Mouse (Mus musculus) kidney, adult 2 months (tissue): ENCODE measurements around the gene Coro7. TPM values are rescaled to one million over a fixed set of nuclear protein-coding genes. Genes with fewer than 3 reads are reported as not detected.

Source experiments
- DNase-seq: peaks from one replicate; pipeline ENCODE4 v3.0.0; 2021
- H3K27ac ChIP-seq: fragments of 200-500 bp; 2 replicates; pipeline ENCODE4 v1.5.1; 2012; ENCODE audit warnings: low read depth, low read length, control low read depth, inconsistent platforms; ENCODE audit not compliant: insufficient read depth
- H3K27me3 ChIP-seq: fragments of 200-500 bp; replicated peaks from 2 replicates; pipeline ENCODE4 v1.6.1; 2012; ENCODE audit warnings: mild to moderate bottlenecking, moderate library complexity, low read length, inconsistent platforms; ENCODE audit not compliant: control insufficient read depth, insufficient read depth
- H3K36me3 ChIP-seq: fragments of 200-500 bp; 2 replicates; pipeline ENCODE4 v1.6.1; 2012; ENCODE audit warnings: mild to moderate bottlenecking, moderate library complexity, low read length, inconsistent platforms; ENCODE audit not compliant: control insufficient read depth, insufficient read depth
- H3K4me1 ChIP-seq: fragments of 200-500 bp; 2 replicates; pipeline ENCODE4 v1.6.1; 2011; ENCODE audit warnings: low read length; ENCODE audit not compliant: control insufficient read depth, insufficient read depth
- H3K4me3 ChIP-seq: fragments of 200-500 bp; 2 replicates; pipeline ENCODE4 v1.5.1; 2011; ENCODE audit warnings: mild to moderate bottlenecking, low read depth, low read length, control low read depth; ENCODE audit not compliant: insufficient read depth
- CTCF ChIP-seq: fragments of 200-500 bp; conservative IDR thresholded peaks from 2 replicates; pipeline ENCODE4 v1.5.1; 2011; ENCODE audit warnings: low read depth, mild to moderate bottlenecking, control low read depth, low read length, moderate library complexity, mixed read lengths; ENCODE audit not compliant: insufficient read depth, insufficient read length
- POLR2A ChIP-seq: fragments of 200-500 bp; IDR thresholded peaks from one replicate; pipeline ENCODE4 v1.6.1; 2011; ENCODE audit warnings: low read depth, low read length, control low read depth
- WGBS: fragments of 180-500 bp; shearing (Covaris S2); methylation state at CpG from one replicate; pipeline ENCODE4 v1.1.7; 2018; 5-methylcytosine and 5-hydroxymethylcytosine counted together
- polyA plus RNA-seq: library from polyadenylated mRNA; depleted of rRNA; stranded (reverse); fragments of >200 nt; gene quantifications from 2 replicates; pipeline ENCODE4 v1.2.3, GENCODE M21; 2012

Coro7 gene
- polyA plus RNA-seq, 1 experiment = 43.1 TPM

DNA sequence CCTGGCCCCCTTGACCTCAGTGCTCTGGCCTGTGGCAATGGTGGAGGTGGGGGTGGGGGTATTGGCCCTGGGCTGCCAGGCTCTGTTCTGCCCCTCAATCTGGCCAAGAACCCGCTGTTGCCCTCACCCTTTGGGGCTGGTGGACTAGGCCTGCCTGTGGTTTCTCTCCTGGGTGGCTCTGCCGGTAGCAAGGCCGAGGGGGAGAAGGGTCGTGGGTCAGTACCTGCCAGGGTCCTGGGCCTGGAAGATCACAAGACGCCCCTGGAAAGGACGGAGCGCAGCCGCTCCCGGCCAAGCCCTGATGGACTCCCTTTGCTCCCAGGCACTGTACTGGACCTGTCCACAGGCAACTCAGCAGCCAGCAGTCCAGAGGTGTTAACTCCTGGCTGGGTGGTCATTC is 65.8 kb downstream of the Coro7 start:
- TF ChIP-seq CTCF = no peak
- no peak for TF ChIP-seq POLR2A
- Histone ChIP-seq H3K27me3 (no peaks in the 10 kb centered on the region), H3K27ac (peak overlapping the region; percentile 71), H3K36me3 (peaks cover 3% of the 10 kb centered on the region; the same call in 1 of the 2 replicates), H3K4me1 (peaks cover 37% of the 10 kb centered on the region), H3K4me3 (no peak overlapping the region)
- DNase-seq = no peak
- 54% methylated on average over 9 of the region's 9 CpGs for WGBS

DNA sequence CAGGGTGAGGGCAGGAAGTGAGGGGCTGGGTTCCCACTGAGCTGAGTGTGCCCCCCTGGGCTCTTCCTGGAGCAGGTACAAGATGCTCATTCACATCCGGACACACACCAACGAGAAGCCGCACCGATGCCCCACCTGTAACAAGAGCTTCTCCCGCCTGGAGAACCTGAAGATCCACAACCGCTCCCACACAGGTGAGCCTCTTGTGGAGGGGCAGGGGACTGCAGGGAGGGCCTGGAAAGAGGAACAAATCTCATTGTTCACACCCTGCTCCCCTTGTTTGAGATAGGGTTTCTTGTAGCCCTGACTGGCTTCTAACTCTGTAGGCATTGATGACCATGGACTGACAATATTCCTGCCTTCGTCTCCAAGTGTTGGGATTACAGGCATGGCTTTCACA is 67.9 kb downstream of the Coro7 start:
- Histone ChIP-seq H3K36me3 (peaks cover 3% of the 10 kb centered on the region; the same call in 1 of the 2 replicates), H3K27me3 (no peaks in the 10 kb centered on the region), H3K4me1 (peaks cover 47% of the 10 kb centered on the region), H3K27ac (no peak overlapping the region), H3K4me3 (no peak overlapping the region)
- DNase-seq = no peak
- WGBS = 77% methylated on average over 7 of the region's 7 CpGs
- TF ChIP-seq CTCF (no peak; the same call in 1 of the 2 replicates), POLR2A (no peak)

DNA sequence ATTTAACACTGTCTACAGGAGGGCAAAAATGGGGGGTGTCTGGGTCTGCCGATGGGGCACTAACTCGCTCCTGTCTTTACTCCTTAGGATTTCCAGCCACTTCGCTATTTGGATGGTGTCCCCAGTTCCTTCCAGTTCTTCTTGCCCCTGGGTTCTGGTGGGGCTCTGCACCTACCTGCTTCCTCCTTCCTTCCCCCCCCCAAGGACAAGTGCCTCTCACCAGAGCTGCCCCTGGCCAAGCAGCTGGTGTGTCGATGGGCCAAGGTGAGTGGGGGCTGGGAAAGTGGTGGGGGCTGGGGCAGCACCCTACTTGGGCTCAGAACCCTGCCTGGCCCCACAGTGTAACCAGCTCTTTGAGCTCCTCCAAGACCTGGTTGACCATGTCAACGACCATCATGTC is 68.4 kb downstream of the Coro7 start:
- 78% methylated on average over 5 of the region's 5 CpGs for WGBS
- no peak for TF ChIP-seq POLR2A
- no peak for TF ChIP-seq CTCF
- H3K27ac ChIP-seq = no peak overlapping the region
- no peak overlapping the region for H3K4me3 ChIP-seq
- peaks cover 3% of the 10 kb centered on the region; the same call in 1 of the 2 replicates for H3K36me3 ChIP-seq
- peaks cover 48% of the 10 kb centered on the region for H3K4me1 ChIP-seq
- no peaks in the 10 kb centered on the region for H3K27me3 ChIP-seq
- DNase-seq = no peak

DNA sequence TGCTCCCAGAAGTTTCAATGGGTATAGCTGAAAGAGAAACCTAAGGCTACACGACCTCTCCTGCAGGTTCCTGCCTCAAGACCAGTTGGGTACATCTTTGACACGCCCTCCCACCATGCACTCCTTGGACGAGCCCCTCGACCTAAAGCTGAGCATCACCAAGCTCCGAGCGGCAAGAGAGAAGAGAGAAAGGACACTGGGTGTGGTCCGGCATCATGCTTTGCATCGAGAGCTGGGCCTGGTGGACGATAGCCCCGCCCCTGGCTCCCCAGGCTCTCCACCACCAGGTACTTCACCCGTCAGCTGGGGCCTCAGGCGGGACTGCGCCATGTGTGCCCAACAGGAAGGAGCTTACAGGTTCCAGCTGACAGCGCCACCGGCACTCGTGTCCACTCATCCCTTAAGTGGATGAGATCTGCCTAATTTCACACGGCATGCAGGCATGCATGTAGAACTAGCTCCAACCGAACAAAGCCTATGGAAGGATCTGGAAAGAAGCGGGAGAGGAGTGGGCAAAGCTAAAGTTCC is 71.0 kb downstream of the Coro7 start:
- H3K27ac ChIP-seq = peak overlapping the region; percentile 11; the same call in 1 of the 2 replicates
- no peak overlapping the region for H3K4me3 ChIP-seq
- no peak for DNase-seq
- H3K4me1 ChIP-seq = peaks cover 49% of the 10 kb centered on the region
- H3K36me3 ChIP-seq = peaks cover 2% of the 10 kb centered on the region; the same call in 1 of the 2 replicates
- TF ChIP-seq CTCF (no peak), POLR2A (no peak)
- no peaks in the 10 kb centered on the region for H3K27me3 ChIP-seq
- WGBS = 51% methylated on average over 19 of the region's 19 CpGs

DNA sequence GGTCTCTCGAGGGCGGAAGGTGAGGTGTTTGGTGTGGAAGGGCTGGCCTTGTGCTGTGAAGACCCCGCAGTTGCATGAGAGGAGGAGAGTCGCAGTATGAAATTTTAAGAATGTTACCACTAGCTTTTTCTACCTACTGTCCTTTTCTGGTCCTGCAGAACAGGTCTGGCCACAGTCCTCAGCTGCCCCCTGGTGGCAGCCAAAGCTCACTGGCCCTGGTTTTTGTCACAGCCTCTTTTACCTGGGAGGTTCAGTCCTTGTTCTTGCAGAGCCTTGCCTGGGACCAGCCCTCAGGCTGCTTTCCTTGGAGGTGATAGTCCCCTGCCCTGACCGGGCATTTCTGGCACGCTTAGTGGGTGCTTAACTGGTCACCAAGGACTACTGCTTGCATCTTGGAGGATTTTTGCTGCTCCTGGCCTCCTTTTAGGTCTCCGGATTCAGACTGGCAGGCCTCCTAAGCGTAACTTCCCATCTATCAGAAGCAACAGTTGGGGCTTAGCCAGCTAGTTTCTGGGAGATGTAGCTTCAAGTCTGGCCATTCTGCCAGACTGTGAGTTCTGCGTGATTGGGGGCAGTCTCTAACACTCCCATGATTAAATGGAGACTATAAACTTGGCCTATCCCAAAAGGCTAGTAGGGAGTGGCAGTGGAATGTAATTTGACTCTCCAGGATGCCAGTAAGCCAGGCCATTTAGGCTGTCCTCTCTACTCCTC is 71.6 kb downstream of the Coro7 start:
- no peaks in the 10 kb centered on the region for H3K27me3 ChIP-seq

DNA sequence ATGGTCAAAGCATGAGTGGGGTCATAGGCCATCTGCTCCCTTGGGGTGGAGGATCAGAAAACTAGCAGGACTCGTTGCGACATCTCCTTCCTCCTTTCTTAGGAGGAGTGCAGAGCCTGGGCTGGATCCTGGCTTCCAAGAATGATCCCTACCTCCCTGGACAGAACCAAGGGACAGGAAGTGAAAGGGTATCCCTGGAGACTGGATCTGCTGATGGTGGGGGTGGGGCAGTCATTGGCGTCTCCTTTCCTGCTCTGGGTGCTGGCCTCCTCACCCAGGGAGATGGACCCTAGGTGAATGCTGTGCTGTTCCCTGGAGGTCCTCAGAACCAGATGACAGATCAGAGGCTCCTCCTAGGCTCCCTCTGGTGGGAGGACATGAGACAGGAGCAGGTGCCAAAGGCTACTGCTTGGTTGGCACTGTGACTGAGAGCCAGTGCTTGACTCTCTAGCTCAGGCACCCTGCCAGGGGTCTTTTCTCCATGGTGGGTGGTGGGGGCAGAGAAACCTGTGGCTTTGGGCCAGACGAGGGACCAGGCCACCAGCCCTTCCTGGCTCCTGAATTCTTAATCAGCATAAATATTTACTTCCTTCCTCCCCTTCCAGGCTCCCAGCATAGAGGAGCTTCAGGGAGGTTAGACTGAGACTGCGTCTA is 73.0 kb downstream of the Coro7 start:
- Histone ChIP-seq H3K36me3 (no peaks in the 10 kb centered on the region; the same call in 1 of the 2 replicates), H3K27ac (peak overlapping the region; percentile 94), H3K4me3 (no peak overlapping the region), H3K4me1 (peaks cover 51% of the 10 kb centered on the region), H3K27me3 (no peaks in the 10 kb centered on the region)
- DNase-seq = peak; percentile 85
- peak; percentile 58 for TF ChIP-seq CTCF
- no peak for TF ChIP-seq POLR2A
- WGBS = 1% methylated on average over 5 of the region's 5 CpGs

More for the DNA sequence above, 71.6 kb downstream of the Coro7 start:
- WGBS = 33% methylated on average over 9 of the region's 9 CpGs
- DNase-seq = peak; percentile 92
- no peaks in the 10 kb centered on the region; the same call in 1 of the 2 replicates for H3K36me3 ChIP-seq
- H3K27ac ChIP-seq = peak overlapping the region; percentile 13
- peaks cover 48% of the 10 kb centered on the region for H3K4me1 ChIP-seq
- H3K4me3 ChIP-seq = no peak overlapping the region
- TF ChIP-seq POLR2A (no peak), CTCF (peak; percentile 98)
